Mouse (Mus musculus) heart, adult 2 months (tissue): ENCODE measurements around the gene D10Jhu81e.

Experiments used
- CTCF ChIP-seq: fragments of 200-600 bp; IDR thresholded peaks from 2 replicates; pipeline ENCODE4 v1.8.1; 2022; ENCODE audit warnings: antibody characterized with exemption, mild to moderate bottlenecking, moderate library complexity
- EP300 ChIP-seq: fragments of 200-500 bp; IDR thresholded peaks from 2 replicates; pipeline ENCODE4 v1.6.1; 2011; ENCODE audit warnings: low read depth, low read length, control low read depth; ENCODE audit not compliant: insufficient read depth
- POLR2A ChIP-seq: fragments of 200-500 bp; IDR thresholded peaks from 2 replicates; pipeline ENCODE4 v1.6.1; 2011; ENCODE audit warnings: mild to moderate bottlenecking, low read depth, low read length, control low read depth; ENCODE audit not compliant: insufficient read depth

DNA sequence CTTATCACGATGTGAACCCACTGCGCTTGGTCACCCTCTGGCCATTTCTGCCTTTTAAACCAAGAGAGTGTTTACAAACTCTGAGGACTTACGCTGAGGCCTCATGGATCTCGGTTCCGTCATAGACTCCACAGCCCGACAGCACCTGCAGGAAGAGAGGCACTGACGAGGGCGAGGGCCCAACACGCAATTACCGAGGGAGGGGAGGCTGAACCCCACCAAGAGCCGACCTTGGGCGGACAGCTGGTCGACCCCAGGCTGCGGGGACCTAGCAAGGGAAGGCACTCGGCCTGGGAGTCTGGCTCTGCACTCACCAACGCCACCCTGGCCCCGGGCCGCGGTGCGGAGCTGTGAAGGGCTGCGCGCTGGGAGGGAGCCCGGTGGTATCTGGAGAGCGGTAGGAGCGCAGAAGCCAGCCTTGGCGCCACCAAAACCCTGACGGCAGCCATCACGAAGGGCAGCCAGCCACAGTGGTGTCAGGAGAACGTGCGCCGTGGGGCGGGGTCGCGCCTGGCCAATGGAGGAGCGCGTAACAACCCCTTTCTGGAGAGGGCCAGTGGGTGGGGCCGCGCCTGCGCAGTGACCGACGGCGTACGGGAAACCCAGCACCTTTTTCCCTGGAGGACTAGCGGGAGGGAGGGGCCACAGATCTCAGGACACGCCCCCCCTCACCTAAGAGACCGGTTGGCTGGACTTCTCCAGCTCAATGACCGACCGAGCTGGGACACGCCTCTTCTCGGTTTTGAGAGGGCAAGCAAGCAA, at the start of gene D10Jhu81e:
- no peak for TF ChIP-seq CTCF
- 0 out of 2 replicates have a peak, but pooled peaks have one; percentile 40 for TF ChIP-seq EP300
- TF ChIP-seq POLR2A = peak; percentile 95
